Mouse (Mus musculus) heart, embryonic 16.5 days (tissue): ENCODE measurements around the gene Ier5l. TPM values are rescaled to one million over a fixed set of nuclear protein-coding genes. Genes with fewer than 3 reads are reported as not detected.

Source experiments
- ATAC-seq: fragments of 200-750 bp; cut with Nextera tagmentation; replicated peaks from 2 replicates; pipeline ENCODE4 v1.8.0; 2017; ENCODE audit warnings: moderate number of reproducible peaks; ENCODE audit not compliant: insufficient read depth, low FRiP score; ENCODE audit errors: extremely low read depth
- H3K27ac ChIP-seq: fragments of 300-500 bp; sonication (generic); 2 replicates; pipeline ENCODE4 v1.5.1; 2014; ENCODE audit warnings: mild to moderate bottlenecking, low read length, control low read depth, moderate library complexity
- H3K27me3 ChIP-seq: fragments of 300-500 bp; sonication (generic); 2 replicates; pipeline ENCODE4 v1.6.1; 2014; ENCODE audit warnings: low read length, mixed read lengths; ENCODE audit not compliant: control insufficient read depth, insufficient read depth
- H3K36me3 ChIP-seq: fragments of 300-500 bp; sonication (generic); 2 replicates; pipeline ENCODE4 v1.6.1; 2014; ENCODE audit not compliant: control insufficient read depth, insufficient read depth
- H3K4me1 ChIP-seq: fragments of 300-500 bp; sonication (generic); 2 replicates; pipeline ENCODE4 v1.6.1; 2014; ENCODE audit warnings: low read length, mixed read lengths; ENCODE audit not compliant: control insufficient read depth, insufficient read depth
- H3K4me2 ChIP-seq: fragments of 300-500 bp; sonication (generic); 2 replicates; pipeline ENCODE4 v1.6.1; 2014; ENCODE audit warnings: low read depth, mild to moderate bottlenecking, control low read depth, low read length
- H3K4me3 ChIP-seq: fragments of 300-500 bp; sonication (generic); 2 replicates; pipeline ENCODE4 v1.5.1; 2014; ENCODE audit warnings: mild to moderate bottlenecking, control low read depth, low read length
- H3K9ac ChIP-seq: fragments of 300-500 bp; sonication (generic); 2 replicates; pipeline ENCODE4 v1.6.1; 2014; ENCODE audit warnings: low read length, control low read depth
- H3K9me3 ChIP-seq: fragments of 300-500 bp; sonication (generic); replicated peaks from 2 replicates; pipeline ENCODE4 v1.6.1; 2016; ENCODE audit warnings: low read length; ENCODE audit not compliant: control insufficient read depth
- WGBS: fragments of 180-500 bp; shearing (Covaris S2); extraction: QIAGEN DNeasy Blood & Tissue Kit; methylation state at CpG from one replicate; pipeline ENCODE4 v1.1.7; 2014; 5-methylcytosine and 5-hydroxymethylcytosine counted together
- polyA plus RNA-seq: library from polyadenylated mRNA; unstranded; fragments of >200 nt; fragmentation: Nextera tagmentation; extraction: Ambion mirVana; gene quantifications from 2 replicates; pipeline ENCODE4 v1.2.1, GENCODE M21; 2015

Gene Ier5l
- polyA plus RNA-seq, 1 experiment from 2014 or later, result 0.72 TPM

GRCm38 (mm10) chr2:30495000-30495908, 21.2 kb upstream of the Ier5l start:
- Histone ChIP-seq H3K27me3 (no peaks in the 10 kb centered on the region), H3K9me3 (no peaks in the 10 kb centered on the region), H3K4me2 (0 out of 2 replicates have a peak overlapping the region, but pooled peaks have one; percentile 64), H3K36me3 (no peaks in the 10 kb centered on the region), H3K4me1 (peaks cover 3% of the 10 kb centered on the region; the same call in 1 of the 2 replicates), H3K4me3 (peak overlapping the region; percentile 44; the same call in 1 of the 2 replicates), H3K27ac (no peak overlapping the region), H3K9ac (no peak overlapping the region; the same call in 1 of the 2 replicates)
- WGBS, result 82% methylated on average over 8 of the region's 8 CpGs
- peak; percentile 19; the same call in 1 of the 2 replicates for ATAC-seq

- Histone ChIP-seq H3K9me3 (no peaks in the 10 kb centered on the region), H3K9ac (no peak overlapping the region), H3K27ac (no peak overlapping the region), H3K36me3 (no peaks in the 10 kb centered on the region), H3K4me2 (no peak overlapping the region), H3K27me3 (no peaks in the 10 kb centered on the region), H3K4me1 (no peaks in the 10 kb centered on the region), H3K4me3 (no peak overlapping the region)
- ATAC-seq, result no peak
- 73% methylated on average over 2 of the region's 2 CpGs for WGBS
Measured at GRCm38 (mm10) chr2:30490384-30490783, 16.4 kb upstream of the Ier5l start.

GRCm38 (mm10) chr2:30487597-30487996, 13.6 kb upstream of the Ier5l start:
- H3K4me2 ChIP-seq, result no peak overlapping the region
- H3K9me3 ChIP-seq, result no peaks in the 10 kb centered on the region
- no peaks in the 10 kb centered on the region for H3K27me3 ChIP-seq
- H3K4me3 ChIP-seq, result no peak overlapping the region
- no peaks in the 10 kb centered on the region for H3K4me1 ChIP-seq
- no peak overlapping the region for H3K27ac ChIP-seq
- WGBS, result 28% methylated on average over 7 of the region's 7 CpGs
- H3K9ac ChIP-seq, result 0 out of 2 replicates have a peak overlapping the region, but pooled peaks have one; percentile 16
- H3K36me3 ChIP-seq, result no peaks in the 10 kb centered on the region
- no peak for ATAC-seq

- Histone ChIP-seq H3K4me3 (no peak overlapping the region), H3K4me1 (peaks cover 5% of the 10 kb centered on the region), H3K9ac (no peak overlapping the region), H3K4me2 (no peak overlapping the region), H3K36me3 (no peaks in the 10 kb centered on the region), H3K27ac (no peak overlapping the region), H3K9me3 (no peaks in the 10 kb centered on the region), H3K27me3 (peaks cover 2% of the 10 kb centered on the region; the same call in 1 of the 2 replicates)
- no peak for ATAC-seq
- 54% methylated on average over 1 of the region's 1 CpGs for WGBS
Measured at GRCm38 (mm10) chr2:30478526-30478925, 4.5 kb upstream of the Ier5l start.

- H3K4me3 ChIP-seq, result no peak overlapping the region
- no peak overlapping the region for H3K4me2 ChIP-seq
- ATAC-seq, result no peak
- H3K9ac ChIP-seq, result no peak overlapping the region
- WGBS, result 84% methylated on average over 2 of the region's 2 CpGs
- peaks cover 2% of the 10 kb centered on the region; the same call in 1 of the 2 replicates for H3K27me3 ChIP-seq
- peaks cover 9% of the 10 kb centered on the region for H3K4me1 ChIP-seq
- H3K27ac ChIP-seq, result no peak overlapping the region
- H3K36me3 ChIP-seq, result no peaks in the 10 kb centered on the region
- no peaks in the 10 kb centered on the region for H3K9me3 ChIP-seq
Measured at GRCm38 (mm10) chr2:30476241-30476640, 2.2 kb upstream of the Ier5l start.

GRCm38 (mm10) chr2:30475457-30475856, 1.4 kb upstream of the Ier5l start:
- Histone ChIP-seq H3K4me2 (no peak overlapping the region), H3K9ac (no peak overlapping the region), H3K36me3 (no peaks in the 10 kb centered on the region)

GRCm38 (mm10) chr2:30474776-30475175, 757 bp upstream of the Ier5l start:
- Histone ChIP-seq H3K4me2 (peak overlapping the region; percentile 99), H3K4me3 (peak overlapping the region; percentile 68), H3K9ac (peak overlapping the region; percentile 66), H3K27me3 (peaks cover 2% of the 10 kb centered on the region; the same call in 1 of the 2 replicates), H3K9me3 (no peaks in the 10 kb centered on the region), H3K27ac (no peak overlapping the region), H3K36me3 (no peaks in the 10 kb centered on the region), H3K4me1 (peaks cover 13% of the 10 kb centered on the region)
- WGBS, result 43% methylated on average over 4 of the region's 4 CpGs
- ATAC-seq, result no peak

More at GRCm38 (mm10) chr2:30475457-30475856, 1.4 kb upstream of the Ier5l start:
- H3K4me1 ChIP-seq, result peaks cover 13% of the 10 kb centered on the region
- no peak for ATAC-seq
- H3K4me3 ChIP-seq, result no peak overlapping the region
- peaks cover 2% of the 10 kb centered on the region; the same call in 1 of the 2 replicates for H3K27me3 ChIP-seq
- no peak overlapping the region for H3K27ac ChIP-seq
- 87% methylated on average over 7 of the region's 7 CpGs for WGBS
- no peaks in the 10 kb centered on the region for H3K9me3 ChIP-seq

- Histone ChIP-seq H3K27ac (peak overlapping the region; percentile 90), H3K4me1 (peaks cover 13% of the 10 kb centered on the region), H3K9ac (peak overlapping the region; percentile 93), H3K27me3 (peaks cover 2% of the 10 kb centered on the region; the same call in 1 of the 2 replicates), H3K9me3 (no peaks in the 10 kb centered on the region), H3K36me3 (no peaks in the 10 kb centered on the region), H3K4me2 (peak overlapping the region; percentile 99), H3K4me3 (peak overlapping the region; percentile 68)
- WGBS, result under 1% methylated on average over 68 of the region's 80 CpGs
- peak; percentile 8; the same call in 1 of the 2 replicates for ATAC-seq
Measured at GRCm38 (mm10) chr2:30473431-30474031, 488 bp downstream of the Ier5l start.
